Mouse (Mus musculus) mature B cell (primary cell): ENCODE data around the gene Nkd1.

Experiments
- in situ Hi-C: fragments of 300-500 bp; cut with MboI; formaldehyde crosslinking; loops from 2 replicates; pipeline ENCODE4 v1.14.3; 2019

The Nkd1 gene

GRCm38 (mm10) chr8:88520985-88521527, at the start of gene Nkd1:
Nkd1 (plus strand) TSS chr8:88521354.
- in situ Hi-C loops, result no loop called here

GRCm38 (mm10) chr8:88481290-88481689, 39.9 kb upstream of the Nkd1 start:
- in situ Hi-C loops, result no loop called here

- in situ Hi-C loops, result no loop called here
Measured at GRCm38 (mm10) chr8:88488391-88488829, 32.7 kb upstream of the Nkd1 start.

GRCm38 (mm10) chr8:88494076-88494475, 27.1 kb upstream of the Nkd1 start:
- in situ Hi-C loops, result no loop called here

- in situ Hi-C loops, result no loop called here
Measured at GRCm38 (mm10) chr8:88495071-88495805, 25.9 kb upstream of the Nkd1 start.

- in situ Hi-C loops, result no loop called here
Measured at GRCm38 (mm10) chr8:88502143-88502542, 19.0 kb upstream of the Nkd1 start.

- in situ Hi-C loops, result no loop called here
Measured at GRCm38 (mm10) chr8:88506981-88507380, 14.2 kb upstream of the Nkd1 start.

GRCm38 (mm10) chr8:88511061-88511460, 10.1 kb upstream of the Nkd1 start:
- in situ Hi-C loops, result no loop called here

- in situ Hi-C loops, result no loop called here
Measured at GRCm38 (mm10) chr8:88512094-88512794, 8.9 kb upstream of the Nkd1 start.

- in situ Hi-C loops, result no loop called here
Measured at GRCm38 (mm10) chr8:88518047-88518446, 3.1 kb upstream of the Nkd1 start.

GRCm38 (mm10) chr8:88520381-88520780, 773 bp upstream of the Nkd1 start:
- in situ Hi-C loops, result no loop called here

- in situ Hi-C loops, result no loop called here
Measured at GRCm38 (mm10) chr8:88521541-88522414, 624 bp downstream of the Nkd1 start.

GRCm38 (mm10) chr8:88522433-88523030, 1.4 kb downstream of the Nkd1 start:
- in situ Hi-C loops, result no loop called here

GRCm38 (mm10) chr8:88523621-88524020, 2.5 kb downstream of the Nkd1 start:
- in situ Hi-C loops, result no loop called here

- in situ Hi-C loops, result no loop called here
Measured at GRCm38 (mm10) chr8:88524132-88524531, 3.0 kb downstream of the Nkd1 start.

- in situ Hi-C loops, result no loop called here
Measured at GRCm38 (mm10) chr8:88524851-88525250, 3.7 kb downstream of the Nkd1 start.

GRCm38 (mm10) chr8:88526296-88526695, 5.1 kb downstream of the Nkd1 start:
- in situ Hi-C loops, result no loop called here

- in situ Hi-C loops, result no loop called here
Measured at GRCm38 (mm10) chr8:88528186-88528585, 7.0 kb downstream of the Nkd1 start.

GRCm38 (mm10) chr8:88529798-88530197, 8.6 kb downstream of the Nkd1 start:
- in situ Hi-C loops, result no loop called here

GRCm38 (mm10) chr8:88537081-88537480, 15.9 kb downstream of the Nkd1 start:
- in situ Hi-C loops, result no loop called here
